Mouse (Mus musculus) yolk sac, embryonic 10.5 days (tissue): ENCODE measurements around the gene Ermp1.

ENCODE experiments used
- DNase-seq: peaks from one replicate; pipeline ENCODE4 v3.0.0-alpha.2; 2017; ENCODE audit warnings: low spot score

The Ermp1 gene

GRCm38 (mm10) chr19:29647651-29648549 lies at the start of gene Ermp1:
TSS of gene Ermp1 (minus strand) at chr19:29648415.
- peak; percentile 89 for DNase-seq

GRCm38 (mm10) chr19:29697245-29697874 lies 49.1 kb upstream of the Ermp1 start, which contains the start of gene Mlana:
TSS of gene Mlana (plus strand) at chr19:29697824.
- no peak for DNase-seq

- no peak for DNase-seq
Measured at GRCm38 (mm10) chr19:29696840-29697239, 48.6 kb upstream of the Ermp1 start.

GRCm38 (mm10) chr19:29696309-29696708 lies 48.1 kb upstream of the Ermp1 start:
- no peak for DNase-seq

GRCm38 (mm10) chr19:29695071-29695470 lies 46.9 kb upstream of the Ermp1 start:
- no peak for DNase-seq

- DNase-seq = no peak
Measured at GRCm38 (mm10) chr19:29683844-29684540, 35.8 kb upstream of the Ermp1 start.

GRCm38 (mm10) chr19:29680182-29681152 lies 32.3 kb upstream of the Ermp1 start:
- no peak for DNase-seq

- DNase-seq = no peak
Measured at GRCm38 (mm10) chr19:29678181-29678778, 30.1 kb upstream of the Ermp1 start.

GRCm38 (mm10) chr19:29676479-29677193 lies 28.4 kb upstream of the Ermp1 start:
- no peak for DNase-seq

GRCm38 (mm10) chr19:29675562-29676078 lies 27.4 kb upstream of the Ermp1 start:
- DNase-seq = peak; percentile 54

GRCm38 (mm10) chr19:29674946-29675345 lies 26.7 kb upstream of the Ermp1 start:
- DNase-seq = no peak

- DNase-seq = no peak
Measured at GRCm38 (mm10) chr19:29672660-29673059, 24.4 kb upstream of the Ermp1 start.

- no peak for DNase-seq
Measured at GRCm38 (mm10) chr19:29671160-29671559, 22.9 kb upstream of the Ermp1 start.

GRCm38 (mm10) chr19:29670247-29670646 lies 22.0 kb upstream of the Ermp1 start:
- DNase-seq = no peak

GRCm38 (mm10) chr19:29668135-29668534 lies 19.9 kb upstream of the Ermp1 start:
- DNase-seq = no peak

GRCm38 (mm10) chr19:29666965-29667594 lies 18.9 kb upstream of the Ermp1 start:
- peak; percentile 15 for DNase-seq

- DNase-seq = no peak
Measured at GRCm38 (mm10) chr19:29666164-29666563, 17.9 kb upstream of the Ermp1 start.

GRCm38 (mm10) chr19:29664934-29665333 lies 16.7 kb upstream of the Ermp1 start:
- DNase-seq = no peak

GRCm38 (mm10) chr19:29663780-29664179 lies 15.6 kb upstream of the Ermp1 start:
- no peak for DNase-seq
